Mouse (Mus musculus) G1E-ER4 (cell line): ENCODE results near the gene Slc7a1. TPM values are rescaled to one million over a fixed set of nuclear protein-coding genes. Genes with fewer than 3 reads are reported as not detected.

Experiments
- GATA1 ChIP-seq: IDR thresholded peaks from one replicate; pipeline ENCODE4 v1.8.0; 2012; ENCODE audit warnings: low read length, inconsistent platforms
- polyA plus RNA-seq: library from polyadenylated mRNA; stranded (reverse); fragments of >175 nt; gene quantifications from 2 replicates; pipeline ENCODE4 v1.2.3, GENCODE M21; 2012

The Slc7a1 gene
- polyA plus RNA-seq: 33.6 and 39.3 TPM in 2 replicates

DNA sequence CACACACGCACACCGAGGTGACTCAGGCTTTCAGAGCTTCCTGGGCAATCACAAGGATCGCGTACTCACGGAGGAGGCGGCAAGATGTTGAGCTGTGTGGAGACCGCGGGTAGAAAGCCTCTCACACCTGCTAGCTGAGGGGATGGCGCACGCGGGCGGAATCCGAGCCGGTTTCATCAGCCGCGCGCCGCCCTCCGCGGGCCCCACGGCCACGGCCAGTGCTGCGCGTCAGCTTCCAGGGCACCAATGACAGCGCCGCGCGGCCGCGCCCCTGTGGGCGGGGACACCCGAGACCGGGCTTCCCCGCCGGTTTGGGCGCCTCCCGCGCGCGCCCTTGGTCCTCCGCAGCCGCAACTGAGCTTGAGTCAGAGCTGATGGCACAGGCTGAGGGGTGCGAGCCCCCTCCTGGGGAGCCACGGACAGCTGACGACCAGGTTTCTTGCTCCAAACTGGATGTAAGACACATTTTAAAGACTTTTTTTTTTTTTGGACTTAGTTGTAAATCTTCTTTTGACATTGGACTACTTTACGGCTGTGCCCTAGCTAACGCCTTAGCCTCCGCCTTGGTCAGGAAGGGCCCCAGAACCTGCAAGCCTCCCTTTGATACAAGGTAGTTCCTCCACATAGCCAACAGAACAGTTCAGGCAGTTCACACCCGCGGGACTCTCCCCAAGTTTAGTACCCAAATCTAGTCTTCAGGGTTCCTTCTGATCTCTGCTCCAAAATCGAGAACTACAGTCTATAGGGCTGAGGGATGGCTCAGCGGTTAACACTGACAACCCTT lies at the start of gene Slc7a1:
TSS of gene Slc7a1 (minus strand) at position 245 of the 784 bp plus-strand sequence.
- TF ChIP-seq GATA1: no peak

- no peak for TF ChIP-seq GATA1
These were observed 45.3 kb upstream of the Slc7a1 start for GRCm38 (mm10) chr5:148444974-148445373.

GRCm38 (mm10) chr5:148443734-148444133 lies 44.0 kb upstream of the Slc7a1 start:
- TF ChIP-seq GATA1: no peak

GRCm38 (mm10) chr5:148435660-148436059 lies 36.0 kb upstream of the Slc7a1 start:
- TF ChIP-seq GATA1: no peak

GRCm38 (mm10) chr5:148432121-148432520 lies 32.4 kb upstream of the Slc7a1 start:
- no peak for TF ChIP-seq GATA1

GRCm38 (mm10) chr5:148428846-148429245 lies 29.1 kb upstream of the Slc7a1 start:
- no peak for TF ChIP-seq GATA1

DNA sequence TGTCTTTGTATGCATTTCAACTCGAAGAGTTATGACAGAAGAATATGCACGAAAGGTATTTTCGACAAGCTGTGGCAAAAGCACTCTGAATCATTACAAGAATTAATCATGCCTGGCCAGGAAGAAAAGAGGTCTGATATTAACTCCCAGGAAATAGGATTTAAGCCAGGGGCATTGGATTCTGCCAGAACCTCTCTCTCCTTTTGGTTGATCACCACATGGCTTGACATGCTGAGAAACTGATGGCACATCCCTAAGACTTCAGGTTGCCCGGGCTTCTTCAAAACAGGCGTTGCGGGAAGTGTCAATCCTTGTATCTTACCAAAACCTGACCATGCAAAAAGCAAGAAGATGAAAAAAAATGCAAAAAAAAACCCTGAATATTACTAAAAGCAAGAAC lies 25.4 kb upstream of the Slc7a1 start:
- no peak for TF ChIP-seq GATA1

DNA sequence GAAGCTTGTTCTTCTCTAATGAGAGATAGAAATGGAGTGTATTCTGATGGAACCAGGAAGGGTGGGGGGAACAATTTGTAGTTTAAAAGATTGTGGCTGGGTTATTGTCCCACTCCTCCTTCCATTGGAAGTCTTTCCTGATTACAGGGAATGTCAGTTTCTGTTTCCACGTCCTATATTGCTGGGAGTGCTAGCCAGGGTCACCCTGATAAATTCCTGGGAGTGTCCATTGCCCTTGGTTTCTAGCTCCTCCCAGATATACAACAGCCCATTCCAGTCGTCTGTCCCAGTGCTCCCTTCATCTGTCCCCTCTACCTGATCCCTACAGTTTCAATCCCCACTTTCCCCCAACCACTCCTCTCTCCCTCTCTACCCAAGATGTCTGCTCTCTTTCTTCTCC lies 21.6 kb upstream of the Slc7a1 start:
- TF ChIP-seq GATA1: no peak

DNA sequence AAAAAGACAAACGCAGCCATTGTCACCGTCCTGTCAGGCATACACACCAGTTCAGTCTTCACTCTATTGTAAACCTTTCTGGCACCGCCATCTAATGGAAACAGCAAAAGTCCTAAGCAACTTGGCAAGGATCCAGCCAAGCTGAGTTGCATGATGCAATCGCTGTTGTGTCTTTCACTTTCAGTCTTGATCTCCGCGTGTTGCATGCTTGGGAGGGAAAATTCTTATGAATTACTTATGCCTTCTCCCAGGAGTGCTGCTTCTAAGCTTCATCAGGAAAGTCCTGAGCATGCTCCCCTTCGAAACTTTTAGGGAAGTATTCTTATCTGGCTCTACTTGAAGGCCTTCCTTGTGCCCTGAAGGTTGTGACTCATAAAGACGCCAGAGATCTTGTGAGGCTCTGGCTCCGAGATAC lies 19.4 kb upstream of the Slc7a1 start:
- no peak for TF ChIP-seq GATA1

GRCm38 (mm10) chr5:148418436-148418835 lies 18.7 kb upstream of the Slc7a1 start:
- no peak for TF ChIP-seq GATA1

DNA sequence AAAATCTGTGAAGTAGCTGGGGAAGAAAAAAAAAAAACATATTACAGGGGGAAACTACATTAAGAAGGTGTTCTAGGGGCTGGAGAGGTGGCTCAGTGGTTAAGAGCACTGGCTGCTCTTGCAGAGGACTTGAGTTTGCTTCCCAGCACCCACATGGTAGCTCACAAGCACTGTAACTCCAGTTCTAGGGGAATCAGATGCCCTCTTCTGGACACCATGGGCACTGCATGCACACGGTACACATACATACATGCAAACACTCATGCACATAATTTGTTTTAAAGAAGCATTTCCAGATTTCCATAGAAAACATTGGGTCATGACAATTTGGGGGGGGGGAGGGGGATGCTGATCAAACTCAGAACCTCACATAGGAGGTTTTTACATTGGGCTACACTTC lies 18.1 kb upstream of the Slc7a1 start:
- TF ChIP-seq GATA1: no peak

DNA sequence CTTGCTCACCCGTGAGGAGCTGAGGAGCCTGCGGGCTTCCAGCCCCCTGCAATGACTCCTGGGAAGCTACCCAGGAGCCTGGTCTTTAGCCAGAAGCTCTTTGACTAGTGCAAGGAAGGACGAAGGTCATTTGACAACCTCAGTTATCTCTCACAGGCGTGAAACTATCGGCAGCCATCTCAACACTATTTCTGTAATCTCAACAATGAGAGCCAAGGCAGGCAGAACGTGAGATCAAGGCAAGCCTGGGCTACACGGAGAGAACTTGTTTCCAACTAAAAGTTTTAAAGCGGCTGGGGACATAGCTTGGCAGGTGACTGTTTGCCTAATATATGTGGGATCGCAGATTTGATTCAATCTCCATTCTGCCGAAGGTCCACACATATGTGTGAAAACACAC lies 16.8 kb upstream of the Slc7a1 start:
- TF ChIP-seq GATA1: no peak

DNA sequence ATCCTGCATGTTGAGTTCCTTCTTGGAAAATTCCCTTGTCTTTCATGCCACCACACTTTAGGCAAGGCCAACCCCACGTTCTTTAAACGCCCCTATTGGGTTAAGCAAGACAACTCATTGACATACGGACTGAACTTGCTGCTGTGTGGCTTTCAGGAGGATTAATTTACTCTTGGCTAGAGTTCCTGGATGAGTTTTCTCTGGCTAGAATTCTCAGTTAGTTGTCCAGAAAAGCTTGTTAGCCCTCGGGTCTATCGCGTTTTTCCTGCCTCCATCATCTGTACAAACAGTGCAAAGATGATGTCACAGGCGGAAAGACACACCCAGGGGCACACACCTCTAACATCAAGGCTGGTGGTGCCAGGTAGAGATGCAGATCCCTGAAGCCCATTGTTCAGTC lies 14.5 kb upstream of the Slc7a1 start:
- TF ChIP-seq GATA1: no peak

DNA sequence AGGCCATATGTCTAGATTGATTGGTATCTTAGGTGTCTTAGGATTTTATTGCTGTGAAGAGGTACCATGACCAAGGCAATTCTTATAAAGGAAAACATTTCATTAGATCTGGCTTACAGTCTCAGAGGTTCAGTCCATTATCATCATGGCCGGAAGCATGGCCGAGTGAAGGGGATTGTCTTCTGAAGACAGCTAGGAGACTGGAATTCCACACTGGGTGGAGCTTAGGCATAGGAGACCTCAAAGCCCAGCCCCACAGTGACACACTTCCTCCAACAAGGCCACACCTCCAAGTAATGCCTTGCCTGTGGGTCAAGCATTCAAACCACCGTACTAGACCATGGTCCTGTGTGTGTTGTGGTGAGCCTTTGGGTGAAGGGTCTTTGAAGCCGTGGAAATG lies 12.8 kb upstream of the Slc7a1 start:
- TF ChIP-seq GATA1: no peak

- no peak for TF ChIP-seq GATA1
These were observed 9.8 kb upstream of the Slc7a1 start for GRCm38 (mm10) chr5:148409465-148409864.

GRCm38 (mm10) chr5:148406913-148407312 lies 7.2 kb upstream of the Slc7a1 start:
- TF ChIP-seq GATA1: no peak

DNA sequence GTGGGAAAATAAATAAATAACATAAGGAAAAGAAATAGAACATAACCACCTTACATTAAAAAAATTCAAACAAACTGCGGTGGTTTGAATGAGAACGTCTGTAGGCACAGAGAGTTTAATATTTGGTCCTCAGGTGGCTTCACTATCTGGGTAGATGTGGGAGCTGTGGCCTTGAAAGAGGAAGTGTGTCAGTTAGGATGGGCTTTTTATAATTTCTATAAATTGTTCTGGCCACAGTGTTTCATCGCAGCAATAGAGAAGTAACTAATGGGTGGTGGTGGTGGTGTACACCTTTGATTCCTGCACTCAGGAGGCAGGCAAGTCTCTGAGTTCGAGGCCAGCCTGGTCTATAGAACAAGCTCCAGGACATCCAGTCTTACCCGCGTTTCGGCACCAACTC lies 4.8 kb upstream of the Slc7a1 start:
- no peak for TF ChIP-seq GATA1
